Mouse (Mus musculus): ENCODE measurements around the gene E2f2. TPM values are rescaled to one million over a fixed set of nuclear protein-coding genes. Genes with fewer than 3 reads are reported as not detected.

Gene E2f2
- total RNA-seq (2021) = 1 to 10 TPM; 1.1 to 2.3 TPM
- long read RNA-seq, full-length matches to known transcripts = 2 of 2 reads
- long read RNA-seq, partial matches to known transcripts = 0 of 2 reads
- long read RNA-seq, other reads (novel, unspliced or antisense) = 0 of 2 reads

- DNase-seq (ENCODE audit: low spot score in 2 of 2) = peak; percentile 57 to 68
Measured at GRCm38 (mm10) chr4:136172011-136172541, at the start of gene E2f2. Gene E2f2 (plus strand): TSS chr4:136172394.

DNA sequence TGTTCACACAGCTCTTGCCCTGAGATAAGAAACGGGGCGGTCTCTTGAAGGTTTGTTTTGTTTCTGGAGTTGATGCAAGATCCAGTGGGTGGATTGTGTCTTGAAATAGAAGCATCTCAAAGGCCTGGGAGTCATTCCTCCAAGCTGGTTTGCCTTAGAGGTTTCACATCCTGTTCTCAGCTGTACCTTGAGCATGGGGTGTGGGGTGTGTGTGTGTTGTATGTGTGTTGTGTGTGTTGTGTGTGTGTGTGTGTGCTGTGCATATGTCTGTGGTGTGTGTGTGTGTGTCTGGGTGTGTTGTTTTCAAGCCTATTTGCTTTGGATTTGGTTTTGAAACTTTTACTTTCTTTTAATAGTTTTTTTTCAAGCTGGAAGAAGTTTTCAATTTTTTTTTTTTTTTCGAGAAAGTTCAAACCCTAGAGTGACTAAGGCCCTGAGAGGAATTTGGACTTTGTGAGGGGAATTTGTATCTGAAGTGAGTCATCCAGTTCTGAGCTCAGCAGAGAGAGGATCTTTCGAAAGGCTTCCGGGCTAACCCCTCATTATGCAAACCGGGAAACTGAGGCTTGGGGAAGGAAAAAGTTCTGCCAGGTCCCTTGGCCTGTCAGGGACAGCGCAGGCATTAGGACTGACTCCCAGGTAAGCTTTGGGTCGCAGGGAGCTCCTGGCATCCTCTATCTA lies 48.9 kb upstream of the E2f2 start:
- DNase-seq (ENCODE audit: low spot score in 2 of 2) = no peak

- DNase-seq (ENCODE audit: low spot score in 2 of 2) = no peak
Measured at GRCm38 (mm10) chr4:136123792-136124161, 48.4 kb upstream of the E2f2 start.

- DNase-seq (ENCODE audit: low spot score in 2 of 2) = no peak
Measured at GRCm38 (mm10) chr4:136124581-136124980, 47.6 kb upstream of the E2f2 start.

DNA sequence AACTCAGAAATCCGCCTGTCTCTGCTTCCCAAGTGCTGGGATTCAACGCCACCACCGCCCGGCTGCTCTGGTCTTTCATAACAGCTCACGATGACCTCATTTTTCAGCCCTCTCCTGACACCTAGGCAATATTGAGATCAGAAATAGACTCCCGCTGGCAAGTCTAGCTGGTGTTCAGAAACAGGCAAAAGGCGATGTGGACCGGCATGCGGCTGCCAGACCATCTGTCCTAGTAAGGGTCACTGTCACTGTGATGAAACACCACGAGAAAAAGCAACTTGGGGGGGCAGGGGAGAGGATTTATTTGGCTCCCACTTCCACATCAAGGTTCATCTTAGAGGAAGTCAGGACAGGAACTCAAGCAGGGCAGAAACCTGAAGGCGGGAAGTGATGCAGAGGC lies 46.7 kb upstream of the E2f2 start:
- DNase-seq (ENCODE audit: low spot score in 2 of 2) = no peak

- DNase-seq (ENCODE audit: low spot score in 2 of 2) = no peak
Measured at GRCm38 (mm10) chr4:136126019-136126418, 46.2 kb upstream of the E2f2 start.

- no peak for DNase-seq (ENCODE audit: low spot score in 2 of 2)
Measured at GRCm38 (mm10) chr4:136127670-136128069, 44.5 kb upstream of the E2f2 start.

GRCm38 (mm10) chr4:136129842-136130241 lies 42.4 kb upstream of the E2f2 start:
- no peak for DNase-seq (ENCODE audit: low spot score in 2 of 2)

GRCm38 (mm10) chr4:136133801-136134200 lies 38.4 kb upstream of the E2f2 start:
- DNase-seq (ENCODE audit: low spot score in 2 of 2) = no peak

GRCm38 (mm10) chr4:136134418-136134977 lies 37.7 kb upstream of the E2f2 start:
- DNase-seq (ENCODE audit: low spot score in 2 of 2) = peak in 1 of 2 experiments; percentile 48

DNA sequence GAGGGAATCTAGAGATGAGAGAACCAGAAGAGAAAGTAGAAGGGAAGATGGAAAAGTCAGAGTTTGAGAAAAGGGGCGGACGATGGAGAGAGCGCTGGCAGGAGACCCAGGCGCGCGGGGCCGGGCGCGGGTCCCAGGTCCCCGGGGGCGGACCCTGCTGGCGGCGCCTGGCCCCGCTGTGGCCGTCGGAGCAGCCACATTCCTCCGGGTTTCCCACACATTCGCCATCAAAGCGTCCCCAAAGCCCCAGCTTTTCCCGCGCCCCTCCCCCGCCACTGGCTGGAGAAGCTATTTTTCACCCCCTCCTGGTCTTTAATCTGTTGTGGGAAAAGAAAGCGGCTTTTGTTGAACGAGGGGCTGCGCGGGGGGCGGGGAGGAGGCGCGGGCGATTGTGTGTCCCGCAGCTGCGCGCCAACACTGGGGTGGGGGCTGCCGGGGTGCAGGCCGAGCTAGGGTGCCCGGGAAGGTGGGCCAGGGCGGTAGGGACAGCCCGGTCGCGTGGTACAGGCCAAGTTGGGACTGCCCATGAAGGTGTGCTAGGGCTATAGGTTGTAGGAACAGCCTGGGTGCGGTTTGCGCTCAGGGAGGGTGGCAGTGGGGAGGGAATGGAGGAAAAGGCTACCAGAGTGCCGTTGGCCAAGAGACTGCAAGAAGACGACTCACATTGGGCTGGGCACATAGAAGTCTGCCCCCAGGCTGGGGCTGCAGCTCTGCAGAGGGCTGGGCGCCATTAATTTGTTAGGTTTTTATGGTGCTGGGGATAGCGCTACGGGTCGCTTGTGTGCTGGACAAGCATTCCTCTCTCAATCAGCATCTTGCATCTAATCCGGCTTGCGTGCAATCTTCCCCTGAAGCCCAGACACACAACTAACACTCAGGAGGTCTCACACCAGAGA lies 37.0 kb upstream of the E2f2 start:
- peak; percentile 77 to 87 for DNase-seq (ENCODE audit: low spot score in 2 of 2)

DNA sequence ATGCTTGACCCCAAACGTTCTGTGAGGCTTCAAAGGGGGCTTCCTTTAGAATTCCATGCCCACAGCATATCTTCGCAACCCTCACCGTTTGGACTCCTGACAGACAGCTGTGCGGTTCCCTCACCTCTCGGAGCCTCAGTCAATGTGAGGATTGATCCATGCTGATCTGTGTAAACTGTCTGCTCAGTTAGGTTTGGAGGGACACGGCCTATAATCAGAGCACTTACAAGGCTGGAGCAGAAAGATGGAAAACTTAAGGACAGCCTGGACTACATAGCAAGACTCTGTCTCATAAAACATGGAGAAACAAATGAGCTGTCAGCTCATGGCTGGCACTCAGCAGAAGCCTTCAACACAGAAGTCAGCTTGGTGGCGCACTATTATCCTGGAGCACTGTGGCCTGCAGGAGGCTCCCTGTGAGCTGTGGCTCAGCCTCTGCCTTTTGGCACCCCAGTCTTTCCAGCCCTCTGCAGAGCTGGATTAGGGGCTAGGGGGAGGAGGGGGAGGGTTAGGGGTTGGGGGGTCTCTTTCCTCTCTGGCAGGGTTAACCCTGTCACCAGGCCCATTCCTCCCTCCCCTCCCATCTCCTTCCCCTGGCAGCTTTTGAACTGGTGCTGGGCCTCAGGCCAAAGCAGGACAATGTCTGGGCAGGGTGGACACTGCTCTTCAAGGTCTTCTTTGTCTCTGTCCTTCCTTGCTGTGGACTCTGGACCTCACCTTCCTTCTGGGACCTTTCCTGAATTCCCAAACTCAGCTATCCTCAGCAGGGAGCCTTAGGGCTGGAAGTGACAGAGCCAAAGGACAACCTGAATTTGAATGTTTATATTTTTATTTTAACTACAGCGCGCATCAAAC lies 36.1 kb upstream of the E2f2 start:
- peak; percentile 42 to 49 for DNase-seq (ENCODE audit: low spot score in 2 of 2)

GRCm38 (mm10) chr4:136139326-136140110 lies 32.7 kb upstream of the E2f2 start:
- DNase-seq (ENCODE audit: low spot score in 2 of 2) = no peak

- peak; percentile 80 to 84 for DNase-seq (ENCODE audit: low spot score in 2 of 2)
Measured at GRCm38 (mm10) chr4:136140327-136141250, 31.6 kb upstream of the E2f2 start.

DNA sequence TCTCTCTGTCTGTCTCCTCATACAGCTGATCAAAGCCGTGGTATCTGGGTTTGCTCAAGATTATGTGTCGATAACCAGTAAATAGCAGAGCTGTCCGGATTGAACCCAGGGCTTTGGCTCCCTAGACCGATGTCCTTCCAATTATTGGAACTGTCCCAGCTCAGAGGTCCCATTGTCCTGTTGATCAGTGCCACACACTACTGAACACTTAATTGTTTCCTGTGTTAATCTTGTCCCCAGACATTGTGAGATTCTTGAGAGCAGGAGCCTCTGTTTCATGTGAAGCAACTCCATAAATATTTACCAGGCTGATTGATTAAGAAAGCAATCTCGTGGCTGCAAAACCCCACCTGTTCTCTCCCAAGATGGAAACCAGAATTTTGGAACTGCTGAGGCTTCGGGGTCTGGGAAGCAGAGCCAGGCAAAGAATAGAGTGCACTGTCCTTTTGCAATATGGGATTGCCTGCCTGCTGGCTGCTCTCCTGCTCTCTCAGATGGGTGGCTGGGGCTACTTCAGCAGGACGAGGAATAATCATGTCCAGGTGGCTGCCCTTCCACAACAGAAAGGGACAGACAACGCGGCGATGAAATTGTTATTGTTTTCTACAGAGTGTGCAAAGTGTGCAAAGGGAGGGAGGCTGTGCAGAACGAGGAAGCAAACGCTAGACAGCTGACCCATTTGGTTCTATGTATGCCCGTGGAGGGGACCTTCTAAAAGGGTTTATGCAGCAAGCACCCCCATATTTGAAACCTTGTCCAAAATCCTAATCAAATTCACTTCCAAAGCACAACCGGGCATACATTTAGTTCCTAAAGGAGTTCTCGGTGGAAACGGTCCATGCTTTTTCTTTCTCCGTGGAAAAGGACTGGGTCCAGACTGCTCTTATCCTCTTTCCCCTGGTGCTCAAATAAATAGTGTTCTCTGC lies 29.7 kb upstream of the E2f2 start:
- no peak for DNase-seq (ENCODE audit: low spot score in 2 of 2)

DNA sequence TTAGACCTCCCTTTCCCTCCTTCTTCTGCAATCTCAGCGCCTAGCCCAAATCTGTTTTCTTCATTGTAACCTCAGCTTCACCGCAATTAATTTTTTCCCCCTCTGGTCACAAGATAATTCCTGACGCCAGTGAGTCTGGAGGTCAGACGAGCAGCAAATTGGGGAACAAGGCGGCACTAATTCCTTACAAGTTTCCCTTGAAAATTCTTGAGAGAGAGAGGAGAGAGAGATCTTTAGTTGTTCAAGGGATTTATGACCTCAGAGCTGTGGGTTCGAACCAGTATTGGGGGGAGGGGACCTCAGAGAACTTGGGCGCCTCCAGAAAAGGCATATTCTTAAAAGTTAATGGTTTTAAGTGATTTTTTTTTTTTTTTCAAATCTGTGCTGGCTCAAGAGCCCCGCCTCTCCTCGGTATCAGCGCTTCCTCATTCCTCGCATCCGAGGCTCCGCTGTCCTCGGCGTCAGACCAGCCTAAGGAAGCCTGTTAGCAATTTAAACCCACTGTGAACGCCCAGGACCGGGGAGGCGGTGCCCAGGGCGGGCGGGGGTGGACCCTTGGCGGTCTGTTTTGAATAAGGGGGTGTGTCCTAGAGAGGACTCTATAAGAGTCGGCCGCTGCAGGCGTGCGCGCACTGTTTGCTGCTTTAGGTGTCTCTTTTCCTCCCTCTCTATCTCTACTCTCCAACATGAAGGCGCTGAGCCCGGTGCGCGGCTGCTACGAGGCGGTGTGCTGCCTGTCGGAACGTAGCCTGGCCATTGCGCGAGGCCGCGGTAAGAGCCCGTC lies 28.8 kb upstream of the E2f2 start, which contains the start of gene Id3:
Id3 (plus strand) TSS at position 305 of the 784 bp plus-strand sequence.
- peak; percentile 77 to 85 for DNase-seq (ENCODE audit: low spot score in 2 of 2)
